Mouse (Mus musculus) layer of hippocampus, adult 6 months (tissue): ENCODE results near the gene Trim9. TPM values are rescaled to one million over a fixed set of nuclear protein-coding genes. Genes with fewer than 3 reads are reported as not detected.

Source experiments
- long read RNA-seq, 2 experiments: library from polyadenylated mRNA; unstranded; transcript quantifications; one replicate each; pipeline ENCODE4 v2.0.0; 2019 to 2020
- polyA plus RNA-seq: library from polyadenylated mRNA; unstranded; fragments of <200 nt; fragmentation: Nextera tagmentation; gene quantifications from 2 replicates; pipeline ENCODE4 v1.2.3, GENCODE M21; 2021

Trim9 gene
- polyA plus RNA-seq: 44.4 and 52.7 TPM in 2 replicates
- long read RNA-seq, experiment 1, full-length matches to known transcripts: 10 of 79 reads
- long read RNA-seq, experiment 1, partial matches to known transcripts: 19 of 79 reads
- long read RNA-seq, experiment 1, other reads (novel, unspliced or antisense): 50 of 79 reads
- long read RNA-seq, experiment 2, full-length matches to known transcripts: 66 of 357 reads
- long read RNA-seq, experiment 2, partial matches to known transcripts: 106 of 357 reads
- long read RNA-seq, experiment 2, other reads (novel, unspliced or antisense): 185 of 357 reads

GRCm38 (mm10) chr12:70347202-70347841 lies at the start of gene Trim9:
Gene Trim9, minus strand, starts transcription at chr12:70347614.

GRCm38 (mm10) chr12:70231294-70231693 lies 116.1 kb downstream of the Trim9 start, which contains the start of gene Pygl:
Gene Pygl, minus strand, starts transcription at chr12:70231488.

Other genes starting within 250 kb of the Trim9 start
- 2.8 and 2.9 TPM in 2 replicates for gene Nin, start 233.9 kb downstream of the Trim9 start, polyA plus RNA-seq
- not detected in 2 replicates for gene Abhd12b, start 193.5 kb downstream of the Trim9 start, polyA plus RNA-seq
- 3.6 and 5.6 TPM in 2 replicates for gene Pygl, start 116.1 kb downstream of the Trim9 start, polyA plus RNA-seq
- 23.5 and 32.7 TPM in 2 replicates for gene Tmx1, start 105.5 kb upstream of the Trim9 start, polyA plus RNA-seq